Comparison of ENCODE assay signal across 17 mouse cellular contexts in the genomic region with DNA sequence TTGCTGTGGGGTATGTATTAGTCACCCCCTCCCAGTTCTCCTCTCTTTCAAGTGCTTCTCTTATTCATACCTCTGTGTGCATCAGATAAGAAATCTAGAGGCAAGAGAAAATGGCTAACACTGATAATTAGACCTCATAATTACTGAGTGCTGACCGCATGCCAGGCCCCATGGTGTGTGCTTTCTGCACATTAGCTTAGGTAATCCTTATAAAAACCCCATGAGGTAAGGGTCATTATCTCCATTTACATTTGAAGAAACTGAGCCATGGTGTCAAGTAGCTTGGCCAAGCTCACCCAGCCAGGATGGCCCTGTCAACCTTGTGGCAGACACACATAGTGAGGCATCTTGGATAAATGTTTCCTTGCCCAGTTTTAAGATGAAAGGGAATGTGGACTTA.
"Had no signal": no experiment of that assay in that cellular context is flagged by ENCODE, and none has a peak within 500 bp of the region (broad histone marks: within the 10 kb centered on the region; RNA-seq: fewer than 3 reads in every experiment).

No protein-coding gene starts in this region.

- H3K36me3 ChIP-seq: limb, embryonic 12.5 days; limb, embryonic 15.5 days had no signal

- H3K9me3 ChIP-seq: limb, embryonic 12.5 days; limb, embryonic 15.5 days had no signal

- H3K27ac ChIP-seq: kidney, postnatal 0 days; layer of hippocampus, adult 2 months; limb, embryonic 12.5 days; limb, embryonic 15.5 days; liver, embryonic 14.5 days; macrophage; stomach, postnatal 0 days had no signal

- ATAC-seq: liver, postnatal 0 days; lung, postnatal 0 days had no signal

- H3K4me3 ChIP-seq: layer of hippocampus, adult 2 months; limb, embryonic 12.5 days; limb, embryonic 15.5 days had no signal

- H3K4me1 ChIP-seq: limb, embryonic 12.5 days; limb, embryonic 15.5 days had no signal

- H3K9ac ChIP-seq: limb, embryonic 12.5 days; limb, embryonic 15.5 days; liver, embryonic 14.5 days; liver, postnatal 0 days; lung, embryonic 14.5 days had no signal

- DNase-seq: kidney, postnatal 25 days; layer of hippocampus, adult 9-11 months; liver, postnatal 0 days; lung, embryonic 14.5 days; midbrain, embryonic 14.5 days; thymus, adult 2 months; thymus, postnatal 14 days; thymus, postnatal 4 days had no signal

- H3K27me3 ChIP-seq: limb, embryonic 12.5 days; limb, embryonic 15.5 days had no signal

- H3K4me2 ChIP-seq: limb, embryonic 12.5 days; limb, embryonic 15.5 days; liver, embryonic 11.5 days; lung, embryonic 14.5 days had no signal
